Mouse (Mus musculus): ENCODE measurements around the gene Fbln5.

Gene Fbln5

GRCm38 (mm10) chr12:101818608-101819370, at the start of gene Fbln5:
Gene Fbln5, minus strand, starts transcription at chr12:101819055.
- no peak for DNase-seq

- DNase-seq: no peak
These were observed 43.6 kb upstream of the Fbln5 start for GRCm38 (mm10) chr12:101862286-101862964.

- no peak for DNase-seq
These were observed 41.4 kb upstream of the Fbln5 start for GRCm38 (mm10) chr12:101860256-101860655.

GRCm38 (mm10) chr12:101858011-101858410, 39.2 kb upstream of the Fbln5 start:
- no peak for DNase-seq

GRCm38 (mm10) chr12:101854336-101854735, 35.5 kb upstream of the Fbln5 start:
- no peak for DNase-seq

- DNase-seq: no peak
These were observed 33.1 kb upstream of the Fbln5 start for GRCm38 (mm10) chr12:101851846-101852564.

- DNase-seq: no peak
These were observed 32.5 kb upstream of the Fbln5 start for GRCm38 (mm10) chr12:101851314-101851713.

GRCm38 (mm10) chr12:101836546-101837274, 17.9 kb upstream of the Fbln5 start:
- no peak for DNase-seq

- no peak for DNase-seq
These were observed 15.9 kb upstream of the Fbln5 start for GRCm38 (mm10) chr12:101834715-101835114.

GRCm38 (mm10) chr12:101833776-101834175, 14.9 kb upstream of the Fbln5 start:
- DNase-seq: no peak

- no peak for DNase-seq
These were observed 14.3 kb upstream of the Fbln5 start for GRCm38 (mm10) chr12:101833115-101833506.

- no peak for DNase-seq
These were observed 13.6 kb upstream of the Fbln5 start for GRCm38 (mm10) chr12:101832179-101833114.

- no peak for DNase-seq
These were observed 12.4 kb upstream of the Fbln5 start for GRCm38 (mm10) chr12:101831221-101831620.

GRCm38 (mm10) chr12:101823161-101823560, 4.3 kb upstream of the Fbln5 start:
- DNase-seq: no peak

- no peak for DNase-seq
These were observed 2.7 kb upstream of the Fbln5 start for GRCm38 (mm10) chr12:101821596-101821995.

GRCm38 (mm10) chr12:101819570-101819969, 715 bp upstream of the Fbln5 start:
- no peak for DNase-seq

- no peak for DNase-seq
These were observed 628 bp downstream of the Fbln5 start for GRCm38 (mm10) chr12:101818246-101818607.

- no peak for DNase-seq
These were observed 2.0 kb downstream of the Fbln5 start for GRCm38 (mm10) chr12:101816810-101817209.

GRCm38 (mm10) chr12:101815796-101816195, 3.1 kb downstream of the Fbln5 start:
- DNase-seq: no peak

GRCm38 (mm10) chr12:101814423-101814822, 4.4 kb downstream of the Fbln5 start:
- DNase-seq: no peak

GRCm38 (mm10) chr12:101811181-101811580, 7.7 kb downstream of the Fbln5 start:
- no peak for DNase-seq

GRCm38 (mm10) chr12:101810515-101810914, 8.3 kb downstream of the Fbln5 start:
- no peak for DNase-seq

Data from thymus, adult 18-20 months (tissue).